Mouse (Mus musculus) spleen, adult 12 weeks (tissue): Measurements from ENCODE around the gene Ppp2r5a.

ENCODE experiments used
- DNase-seq: peaks from one replicate; pipeline ENCODE4 v3.0.0; 2022; ENCODE audit warnings: low spot score

The Ppp2r5a gene

DNA sequence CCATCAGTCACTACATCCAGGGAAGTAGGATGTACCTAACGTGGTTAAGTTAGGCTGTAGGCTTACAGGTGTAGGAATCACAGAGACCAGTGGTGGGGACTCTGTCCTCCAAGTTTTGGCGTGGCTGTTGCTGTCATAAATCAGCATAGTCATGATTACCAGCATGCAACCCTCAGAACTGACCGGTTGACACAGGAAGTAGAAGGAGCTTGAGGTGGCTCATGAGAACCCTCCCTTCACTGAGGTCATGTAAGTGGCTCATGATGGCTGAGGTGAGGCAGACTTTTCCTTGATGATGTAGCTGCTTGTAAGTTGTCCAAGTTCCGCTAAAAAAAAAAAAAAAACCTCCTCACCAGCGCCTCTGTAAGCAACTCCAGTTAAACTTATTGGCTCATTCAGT is 14.0 kb upstream of the Ppp2r5a start:
- no peak for DNase-seq

GRCm38 (mm10) chr1:191416611-191417010 is 13.5 kb upstream of the Ppp2r5a start:
- DNase-seq: no peak

DNA sequence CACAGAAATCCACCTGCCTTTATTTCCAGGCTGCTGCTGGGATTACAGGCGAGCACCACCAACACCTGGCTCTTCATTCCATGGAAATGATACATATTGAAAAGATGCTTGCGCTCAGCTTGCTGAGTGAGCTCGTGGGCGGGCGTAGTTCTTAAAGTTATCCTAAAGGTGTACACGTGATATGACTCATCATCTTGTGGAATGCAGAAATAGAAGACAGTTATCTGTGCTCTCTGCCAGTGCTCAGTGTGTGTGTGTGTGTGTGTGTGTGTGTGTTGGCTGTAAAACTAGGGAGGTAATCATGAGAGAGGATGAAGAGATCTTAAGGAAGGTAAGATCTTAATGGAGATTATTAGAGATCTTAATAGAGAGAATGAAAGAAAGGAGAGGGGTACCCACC is 11.4 kb upstream of the Ppp2r5a start:
- no peak for DNase-seq

- no peak for DNase-seq
These were observed 10.8 kb upstream of the Ppp2r5a start for GRCm38 (mm10) chr1:191413691-191414415.

DNA sequence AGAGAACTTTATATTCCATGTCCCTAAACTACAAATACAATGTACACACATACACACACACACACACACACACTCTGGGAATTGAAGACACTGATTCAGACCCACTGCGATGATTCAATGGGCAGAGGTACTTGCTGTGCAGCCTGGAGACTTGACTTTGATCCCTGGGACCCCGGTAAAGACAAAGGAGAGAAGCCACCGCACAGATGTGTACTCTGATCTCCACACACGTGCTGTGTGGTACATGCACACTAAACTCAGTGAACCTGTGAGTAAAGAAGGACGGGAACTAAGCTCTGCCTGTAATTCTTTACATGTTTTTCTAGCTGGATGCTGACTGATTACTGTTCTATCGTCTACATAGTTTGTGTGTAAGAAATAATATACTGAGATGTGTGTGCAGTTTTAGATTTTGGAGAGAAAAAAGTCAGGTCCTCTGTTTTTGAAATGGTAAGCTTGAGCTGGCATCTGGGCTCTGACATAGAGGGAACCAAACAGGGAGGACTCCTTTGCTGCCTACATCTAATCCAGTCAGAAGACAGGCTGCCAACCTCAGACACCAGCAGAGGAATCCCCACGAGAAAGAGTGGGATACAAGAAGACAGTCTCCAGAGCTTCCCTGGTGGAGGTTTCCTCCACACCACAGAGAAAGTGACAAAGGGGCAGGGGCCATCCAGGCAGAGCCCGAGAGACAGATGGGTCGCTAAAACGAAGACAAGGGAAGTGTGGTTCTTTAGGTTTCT is 7.4 kb upstream of the Ppp2r5a start:
- no peak for DNase-seq

DNA sequence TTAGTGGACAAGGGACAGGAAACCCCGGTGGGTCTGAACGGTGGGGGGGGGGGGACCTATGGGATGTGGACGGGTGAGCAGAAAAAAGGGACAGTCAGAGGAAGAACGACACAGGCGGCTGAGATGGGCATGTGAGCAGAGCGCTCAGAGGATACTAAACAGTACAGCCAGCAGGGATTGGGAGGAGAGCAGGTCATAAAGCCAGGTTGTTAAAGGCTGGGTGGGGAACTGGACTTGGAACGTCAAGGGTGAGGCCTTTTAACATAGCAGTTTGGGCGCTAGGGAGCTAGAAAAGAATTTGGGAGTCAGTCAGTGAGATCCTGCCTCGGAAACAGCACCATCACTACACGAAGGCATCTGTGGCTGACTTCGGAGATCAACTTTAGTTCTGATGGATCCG is 4.2 kb upstream of the Ppp2r5a start:
- DNase-seq: no peak

GRCm38 (mm10) chr1:191406516-191406915 is 3.4 kb upstream of the Ppp2r5a start:
- no peak for DNase-seq

DNA sequence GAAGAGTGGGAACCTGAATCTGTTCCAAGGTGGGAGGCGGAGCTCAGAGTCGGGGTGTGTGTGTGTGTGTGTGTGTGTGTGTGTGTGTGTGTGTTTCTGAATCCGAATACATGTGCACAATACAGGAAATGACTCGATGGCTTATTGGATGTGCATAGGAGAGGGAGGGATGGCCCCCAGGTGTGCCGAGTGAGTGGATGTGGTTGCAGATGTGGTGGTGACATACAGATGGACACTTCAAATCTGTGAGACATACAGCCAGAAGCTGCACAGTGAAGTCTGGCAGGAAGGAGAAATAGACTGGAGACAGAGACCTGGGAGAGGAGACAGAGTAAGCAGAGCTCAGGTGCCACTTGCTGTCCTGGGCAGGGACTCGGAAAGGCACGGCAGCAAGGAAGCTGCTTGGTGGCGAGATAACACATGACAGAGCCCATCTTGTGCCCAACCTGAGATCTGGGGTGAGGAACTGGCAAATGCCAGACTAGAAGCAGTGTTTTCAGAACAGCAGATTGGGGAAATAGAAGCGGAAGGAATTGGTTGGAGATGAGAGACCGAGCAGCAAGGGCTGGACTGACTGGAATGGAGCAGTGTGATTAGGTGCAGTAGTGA is 1.8 kb upstream of the Ppp2r5a start:
- DNase-seq: no peak

DNA sequence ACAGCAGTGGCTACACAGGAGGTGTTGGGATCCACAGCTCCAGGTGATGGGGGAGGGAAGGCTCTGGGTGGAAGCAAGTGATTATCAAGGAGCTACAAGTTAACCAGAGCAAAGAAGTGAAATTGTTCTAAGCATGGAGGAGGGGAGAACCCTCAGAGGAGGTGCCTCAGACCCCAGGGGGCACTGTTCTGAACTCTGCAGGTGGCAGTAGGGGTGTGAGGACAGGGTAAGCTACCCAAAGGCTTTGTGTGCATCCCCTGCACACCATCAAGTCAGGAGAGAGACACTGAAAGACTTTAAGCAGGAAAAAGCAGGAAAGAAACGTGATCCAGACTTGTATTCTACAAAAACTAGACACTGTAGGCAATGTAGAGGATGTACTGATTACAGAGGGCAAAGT is 1.2 kb upstream of the Ppp2r5a start:
- DNase-seq: no peak

DNA sequence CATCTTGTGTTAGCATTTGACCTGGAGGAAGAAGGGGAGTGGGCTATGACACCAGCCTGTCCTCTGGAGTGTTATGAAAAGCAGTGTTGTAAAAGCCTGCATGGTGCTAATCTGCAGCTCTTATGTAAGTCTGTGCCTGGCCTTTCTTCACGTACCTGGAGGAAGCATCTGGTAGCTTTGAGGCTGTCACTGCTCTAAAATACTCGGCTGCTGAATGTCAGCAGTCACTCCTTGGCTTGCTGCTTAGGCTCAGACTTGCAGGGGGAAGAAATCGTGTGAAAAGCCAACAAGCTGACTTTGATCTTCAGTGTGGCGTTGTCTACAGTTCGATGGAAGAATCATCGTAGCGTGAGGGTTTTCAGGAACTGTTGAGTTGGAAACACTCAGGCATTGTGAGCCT is 566 bp downstream of the Ppp2r5a start:
- DNase-seq: no peak

GRCm38 (mm10) chr1:191396897-191397849 is 5.9 kb downstream of the Ppp2r5a start:
- peak; percentile 99 for DNase-seq

DNA sequence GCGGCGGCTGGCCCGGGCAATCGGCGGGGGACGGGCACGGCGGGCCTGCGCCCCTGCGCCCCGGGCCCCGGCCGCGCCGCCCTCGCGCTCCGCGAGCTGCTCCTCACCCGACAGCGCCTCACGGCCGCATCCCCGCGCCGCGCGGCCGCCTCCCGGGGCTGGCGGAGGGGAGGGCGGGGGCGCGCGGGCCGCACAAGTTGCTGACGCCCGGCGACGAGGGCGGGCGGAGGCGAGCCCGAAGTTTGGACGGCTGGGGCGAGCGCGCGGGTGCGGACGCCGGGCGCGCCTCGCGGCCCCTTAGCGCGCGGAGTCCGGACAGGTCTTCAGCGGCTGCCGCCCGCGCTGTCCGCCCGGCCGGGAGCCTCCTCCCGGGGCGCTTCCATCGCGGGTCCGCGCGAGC is 6.6 kb downstream of the Ppp2r5a start:
- no peak for DNase-seq

GRCm38 (mm10) chr1:191395871-191396433 is 7.1 kb downstream of the Ppp2r5a start:
- peak; percentile 63 for DNase-seq

DNA sequence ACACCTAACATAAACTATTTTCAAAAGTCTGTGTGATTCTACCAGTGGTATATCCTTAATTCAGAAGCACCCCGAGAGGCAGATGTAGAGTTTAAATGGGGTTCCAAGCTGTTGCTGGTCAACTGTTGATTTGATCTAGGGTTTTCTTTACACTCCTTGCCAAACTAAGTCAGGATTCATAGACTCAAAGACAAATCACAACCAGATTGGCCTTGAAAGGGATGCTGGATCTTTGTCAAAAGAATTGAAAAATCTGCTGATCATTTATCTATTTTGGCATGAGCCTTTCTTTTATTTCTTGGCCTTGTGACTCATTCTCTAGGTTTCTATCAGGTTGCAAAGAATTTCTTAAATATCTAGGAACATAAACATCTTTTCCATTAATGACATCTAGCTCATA is 7.9 kb downstream of the Ppp2r5a start:
- DNase-seq: no peak

- no peak for DNase-seq
These were observed 8.9 kb downstream of the Ppp2r5a start for GRCm38 (mm10) chr1:191394126-191394525.

DNA sequence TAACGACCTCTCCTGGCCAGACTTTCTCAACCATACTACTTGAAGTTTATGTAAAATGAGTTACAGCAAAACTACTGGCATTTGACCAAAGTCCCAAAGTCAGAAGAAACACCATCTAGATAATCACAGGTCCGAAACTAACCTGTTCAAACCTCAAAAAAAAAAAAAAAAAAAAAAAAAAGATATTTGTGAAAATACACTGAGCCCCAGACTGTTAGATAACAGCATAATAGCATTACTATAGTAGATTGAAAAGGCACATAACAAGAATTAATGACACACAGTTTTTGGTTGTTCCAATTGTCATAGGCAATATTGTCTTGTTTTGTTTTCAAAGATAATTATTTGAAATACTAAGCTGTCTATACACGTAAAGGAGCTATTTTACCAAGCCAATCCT is 9.5 kb downstream of the Ppp2r5a start:
- DNase-seq: no peak

GRCm38 (mm10) chr1:191391311-191391710 is 11.8 kb downstream of the Ppp2r5a start:
- peak; percentile 21 for DNase-seq

DNA sequence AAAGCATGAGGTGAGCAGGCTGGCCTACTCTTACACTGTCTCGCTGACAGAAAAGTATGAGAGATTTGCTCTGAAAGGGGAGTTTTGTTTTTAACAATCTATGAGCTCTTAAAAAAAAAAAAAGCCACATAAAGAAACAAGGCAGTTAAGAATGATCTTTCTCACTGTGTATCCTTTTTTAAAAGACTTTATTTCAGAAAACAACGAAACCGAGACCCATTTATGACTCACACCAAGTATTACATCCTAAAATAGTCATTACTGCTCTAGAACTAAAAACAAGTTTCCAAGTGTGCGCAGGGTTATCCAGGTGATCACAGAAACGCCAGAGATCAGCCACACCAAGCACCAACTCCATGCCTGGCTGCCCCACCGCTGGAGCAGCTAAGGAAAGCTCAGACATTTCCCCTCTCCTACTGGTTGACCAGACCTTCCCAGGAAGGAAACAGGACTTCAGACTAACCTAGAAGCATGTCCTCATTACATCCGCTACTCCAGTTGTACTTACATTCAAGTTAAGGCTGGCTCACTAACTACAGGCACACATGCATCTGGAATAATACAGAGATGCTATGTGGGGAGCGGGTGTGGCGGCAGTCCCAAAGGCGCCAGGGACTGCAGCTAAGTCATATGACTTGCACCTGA is 18.2 kb downstream of the Ppp2r5a start:
- DNase-seq: no peak

DNA sequence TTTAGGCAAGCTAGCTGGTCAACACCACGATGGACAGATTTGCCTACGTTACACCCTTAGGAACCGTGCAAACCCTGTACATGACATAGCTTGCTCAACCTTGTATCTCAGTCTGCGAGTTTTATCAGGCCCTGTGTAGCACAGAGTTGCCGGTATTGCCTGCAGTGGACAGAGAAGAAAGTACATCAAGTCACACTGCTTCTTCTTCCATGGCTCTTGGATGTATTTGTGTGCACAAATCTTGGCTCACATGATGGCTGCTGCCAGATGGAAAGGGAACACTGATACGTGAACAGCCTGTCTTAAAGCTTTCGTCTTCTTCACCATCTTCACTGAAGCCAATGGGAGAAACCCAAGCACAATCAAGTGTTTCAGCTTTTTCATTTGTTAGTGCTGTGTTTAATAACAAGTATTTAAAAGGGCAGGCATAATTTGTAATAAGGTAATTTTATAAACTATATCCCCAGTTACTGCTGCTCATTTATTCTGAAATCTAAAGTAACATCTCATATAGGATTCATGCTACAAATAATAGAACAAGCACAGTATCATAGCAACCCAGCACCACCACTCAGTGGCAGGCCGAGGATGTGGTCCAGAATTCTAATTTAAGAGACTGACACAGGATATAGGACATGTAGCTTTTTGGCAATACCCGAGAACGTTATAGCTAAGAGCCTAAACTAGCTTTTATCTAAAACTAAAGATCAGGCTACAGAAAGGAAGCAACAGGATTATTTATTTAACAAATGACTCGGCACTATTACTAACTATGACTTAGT is 20.9 kb downstream of the Ppp2r5a start:
- DNase-seq: no peak

- no peak for DNase-seq
These were observed 22.2 kb downstream of the Ppp2r5a start for GRCm38 (mm10) chr1:191380843-191381242.
